Mouse (Mus musculus): Measurements from ENCODE around the gene Mgat5b.
A peak's percentile ranks its signal among the peaks of the same experiment; 100 is the strongest.

Gene Mgat5b

GRCm38 (mm10) chr11:116919186-116920020 lies 740 bp downstream of the Mgat5b start:
- no peak for DNase-seq

- peak; percentile 4 to 52 for DNase-seq
These were observed 2.1 kb downstream of the Mgat5b start for GRCm38 (mm10) chr11:116920746-116921145.

- DNase-seq = no peak
These were observed 3.4 kb downstream of the Mgat5b start for GRCm38 (mm10) chr11:116922058-116922457.

- DNase-seq = no peak
These were observed 9.4 kb downstream of the Mgat5b start for GRCm38 (mm10) chr11:116928031-116928430.

- DNase-seq = no peak
These were observed 16.2 kb downstream of the Mgat5b start for GRCm38 (mm10) chr11:116934862-116935261.

GRCm38 (mm10) chr11:116935354-116935753 lies 16.7 kb downstream of the Mgat5b start:
- DNase-seq = no peak

- DNase-seq = no peak
These were observed 17.3 kb downstream of the Mgat5b start for GRCm38 (mm10) chr11:116935917-116936316.

GRCm38 (mm10) chr11:116937141-116937540 lies 18.5 kb downstream of the Mgat5b start:
- no peak for DNase-seq

GRCm38 (mm10) chr11:116940088-116940855 lies 21.6 kb downstream of the Mgat5b start:
- no peak for DNase-seq

- DNase-seq = no peak
These were observed 25.7 kb downstream of the Mgat5b start for GRCm38 (mm10) chr11:116944346-116944745.

GRCm38 (mm10) chr11:116949832-116950231 lies 31.2 kb downstream of the Mgat5b start:
- DNase-seq = peak in 1 of 2 experiments; percentile 8

- DNase-seq = no peak
These were observed 32.8 kb downstream of the Mgat5b start for GRCm38 (mm10) chr11:116951429-116951828.

- no peak for DNase-seq
These were observed 35.8 kb downstream of the Mgat5b start for GRCm38 (mm10) chr11:116954231-116955118.

GRCm38 (mm10) chr11:116958601-116959000 lies 39.9 kb downstream of the Mgat5b start:
- DNase-seq = no peak

- DNase-seq = no peak
These were observed 46.4 kb downstream of the Mgat5b start for GRCm38 (mm10) chr11:116965061-116965460.

- no peak for DNase-seq
These were observed 47.3 kb downstream of the Mgat5b start for GRCm38 (mm10) chr11:116965961-116966360.

GRCm38 (mm10) chr11:116968586-116968985 lies 49.9 kb downstream of the Mgat5b start:
- DNase-seq = no peak

- no peak for DNase-seq
These were observed 50.8 kb downstream of the Mgat5b start for GRCm38 (mm10) chr11:116969498-116969897.

GRCm38 (mm10) chr11:116970847-116971246 lies 52.2 kb downstream of the Mgat5b start:
- no peak for DNase-seq

- no peak for DNase-seq
These were observed 54.2 kb downstream of the Mgat5b start for GRCm38 (mm10) chr11:116972828-116973227.

GRCm38 (mm10) chr11:116973508-116973907 lies 54.8 kb downstream of the Mgat5b start:
- DNase-seq = no peak

GRCm38 (mm10) chr11:116974341-116974740 lies 55.7 kb downstream of the Mgat5b start:
- DNase-seq = no peak

GRCm38 (mm10) chr11:116980313-116980712 lies 61.6 kb downstream of the Mgat5b start:
- DNase-seq = peak in 1 of 2 experiments; percentile 54

Measured in kidney, postnatal 36 days (tissue).